Mouse (Mus musculus): Measurements from ENCODE around the gene Spon1. TPM values are rescaled to one million over a fixed set of nuclear protein-coding genes. Genes with fewer than 3 reads are reported as not detected.

Spon1 gene
- total RNA-seq, 2 experiments from 2014 or later = 2.5 to 4.4 TPM

GRCm38 (mm10) chr7:113828122-113828571 is 62.3 kb downstream of the Spon1 start:
- intact Hi-C loops (cut with DNase I) = no loop called here
- no peak for DNase-seq

GRCm38 (mm10) chr7:113828576-113828975 is 62.8 kb downstream of the Spon1 start:
- intact Hi-C loops (cut with DNase I) = no loop called here
- DNase-seq = no peak

GRCm38 (mm10) chr7:113837151-113837550 is 71.4 kb downstream of the Spon1 start:
- DNase-seq = no peak
- intact Hi-C loops (cut with DNase I) = no loop called here

DNA sequence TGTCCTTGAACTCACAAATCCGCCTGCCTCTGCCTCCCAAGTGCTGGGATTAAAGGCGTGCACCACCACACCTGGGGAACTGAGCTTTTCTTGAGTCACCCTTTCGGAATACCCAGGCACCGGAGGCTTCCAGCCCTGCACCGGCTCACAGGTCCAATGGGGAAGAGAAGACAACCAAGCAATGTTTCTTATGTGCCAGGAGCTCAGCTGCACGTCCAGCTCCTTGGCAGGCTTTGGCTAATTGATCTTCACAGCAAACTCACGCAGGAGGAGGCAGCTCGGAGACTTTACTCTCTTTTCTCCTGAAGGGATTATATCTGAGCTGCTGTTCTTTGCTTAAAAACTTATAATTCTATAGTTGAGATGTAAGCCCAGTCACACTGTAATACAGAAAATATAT is 73.6 kb downstream of the Spon1 start:
- intact Hi-C loops (cut with DNase I) = no loop called here
- DNase-seq = no peak

GRCm38 (mm10) chr7:113841521-113841920 is 75.7 kb downstream of the Spon1 start:
- DNase-seq = no peak
- intact Hi-C loops (cut with DNase I) = no loop called here

DNA sequence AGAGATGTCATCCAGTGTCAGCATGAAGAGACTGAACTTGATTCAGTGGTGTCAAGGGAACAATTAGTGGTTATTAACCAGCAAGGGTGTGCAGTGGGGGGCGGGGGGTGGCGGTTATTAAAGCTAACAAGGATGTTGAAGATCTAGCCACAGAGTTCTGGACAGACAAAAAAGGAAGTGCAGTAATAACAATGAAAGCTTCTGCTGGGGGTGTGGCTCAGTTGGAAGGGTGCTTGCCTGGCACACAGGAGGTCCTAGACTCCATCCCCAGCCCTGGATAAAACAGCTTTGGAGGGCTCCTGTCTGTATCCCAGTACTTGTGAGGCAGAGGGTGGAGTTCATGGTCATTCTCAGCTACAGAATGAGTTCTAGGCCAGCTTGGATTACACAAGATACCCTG is 77.4 kb downstream of the Spon1 start:
- DNase-seq = no peak
- intact Hi-C loops (cut with DNase I) = no loop called here

GRCm38 (mm10) chr7:113845191-113845590 is 79.4 kb downstream of the Spon1 start:
- DNase-seq = no peak

DNA sequence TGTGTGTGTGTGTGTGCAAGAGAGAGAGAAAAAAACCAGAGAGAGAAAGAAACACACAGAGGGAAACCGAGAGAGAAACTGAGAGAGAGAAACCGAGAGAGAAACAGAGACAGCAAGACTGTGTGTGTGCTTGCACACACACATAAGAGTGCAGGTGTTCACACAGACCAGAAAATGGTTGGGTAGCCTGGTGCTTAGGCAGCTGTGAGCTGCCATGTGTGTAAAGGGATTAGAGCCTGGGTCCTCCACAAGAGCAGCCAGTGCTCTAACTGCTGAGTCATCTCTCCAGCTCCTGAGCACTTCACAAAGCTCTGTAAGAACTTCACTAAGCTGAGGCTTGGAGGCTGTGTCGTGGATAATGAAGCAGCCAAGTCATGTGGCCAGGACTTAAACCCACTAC is 80.8 kb downstream of the Spon1 start:
- intact Hi-C loops (cut with DNase I) = no loop called here
- DNase-seq = no peak

More at GRCm38 (mm10) chr7:113845191-113845590, 79.4 kb downstream of the Spon1 start:
- intact Hi-C loops (cut with DNase I) = no loop called here

DNA sequence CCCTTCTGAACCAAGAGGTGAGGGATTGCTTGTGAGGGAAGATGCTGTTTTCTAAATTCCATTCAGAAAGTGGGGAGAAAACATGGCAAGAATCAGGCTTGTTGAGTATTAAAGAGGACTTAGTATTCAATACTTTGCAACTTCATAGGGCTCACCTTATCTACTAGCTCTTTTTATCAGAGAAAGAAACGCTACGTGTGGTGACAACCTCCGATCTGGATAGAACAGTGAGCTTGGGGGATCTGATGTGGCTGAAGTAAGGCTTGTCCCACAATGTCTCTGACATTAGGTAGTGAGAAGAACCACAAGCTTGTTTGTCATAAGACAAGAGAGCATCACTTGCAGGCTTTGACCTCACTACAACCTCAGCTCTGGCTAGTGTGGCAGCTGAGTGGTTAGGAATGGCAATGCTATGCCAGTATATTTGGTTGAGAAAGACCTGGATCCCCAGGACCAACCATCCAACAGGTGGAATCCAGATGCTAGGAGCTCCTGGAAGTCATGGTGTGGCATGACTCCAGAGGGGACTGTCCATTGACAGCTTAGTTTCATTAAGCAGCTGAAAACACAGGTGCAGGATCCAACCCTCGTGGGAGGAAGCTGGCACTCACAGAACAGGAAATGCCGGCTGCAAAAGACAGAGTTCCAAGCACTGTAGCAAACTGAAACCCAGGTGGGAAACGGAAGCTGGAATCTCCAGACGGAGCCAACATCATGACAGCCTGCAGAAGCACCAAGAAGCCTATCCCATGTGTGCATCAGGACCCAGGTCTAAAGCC is 81.4 kb downstream of the Spon1 start:
- intact Hi-C loops (cut with DNase I) = no loop called here
- peak in 1 of 2 experiments; percentile 18 for DNase-seq

DNA sequence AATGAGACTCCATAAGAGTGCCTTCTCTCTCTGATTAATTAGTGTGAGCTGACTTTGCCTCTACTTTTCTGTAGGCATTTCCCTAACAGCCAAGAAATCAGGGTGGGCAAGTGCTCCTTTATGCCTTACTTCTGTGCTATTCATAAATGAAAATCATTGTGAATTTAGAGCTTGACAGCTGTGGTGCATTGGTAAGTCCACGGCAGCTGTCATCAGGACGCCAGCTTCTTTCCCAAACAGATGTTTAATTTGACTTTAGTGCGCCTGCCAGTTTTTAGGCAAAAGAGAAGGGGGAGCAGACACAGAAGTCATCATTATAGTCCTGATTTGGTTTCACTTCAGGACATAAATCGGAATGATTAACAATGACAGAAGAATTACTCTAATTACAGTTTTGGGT is 84.6 kb downstream of the Spon1 start:
- DNase-seq = no peak
- intact Hi-C loops (cut with DNase I) = no loop called here

- intact Hi-C loops (cut with DNase I) = no loop called here
- no peak for DNase-seq
Observed at GRCm38 (mm10) chr7:113855396-113855795, 89.6 kb downstream of the Spon1 start.

DNA sequence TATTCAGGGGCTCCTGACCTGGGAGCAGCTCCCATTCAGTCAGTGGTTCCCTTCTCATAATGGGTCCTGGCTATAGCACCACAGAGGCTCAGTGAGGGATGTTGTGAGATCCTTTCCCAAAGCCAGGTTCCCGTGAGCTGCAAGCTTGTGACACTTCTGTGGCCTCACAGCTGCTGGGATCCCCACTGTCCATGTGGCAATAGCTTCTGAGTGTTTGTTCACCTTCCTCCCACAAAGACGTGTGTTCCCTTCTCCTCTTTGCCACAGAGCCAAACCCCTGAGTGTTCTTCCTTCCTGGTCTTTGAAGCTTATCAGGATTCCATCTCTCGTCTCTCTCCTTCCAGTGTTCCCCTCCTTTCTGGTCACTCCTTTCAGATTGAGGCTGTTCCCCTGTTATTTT is 90.3 kb downstream of the Spon1 start:
- intact Hi-C loops (cut with DNase I) = no loop called here
- DNase-seq = no peak

GRCm38 (mm10) chr7:113859480-113859881 is 93.7 kb downstream of the Spon1 start:
- no peak for DNase-seq
- intact Hi-C loops (cut with DNase I) = no loop called here

DNA sequence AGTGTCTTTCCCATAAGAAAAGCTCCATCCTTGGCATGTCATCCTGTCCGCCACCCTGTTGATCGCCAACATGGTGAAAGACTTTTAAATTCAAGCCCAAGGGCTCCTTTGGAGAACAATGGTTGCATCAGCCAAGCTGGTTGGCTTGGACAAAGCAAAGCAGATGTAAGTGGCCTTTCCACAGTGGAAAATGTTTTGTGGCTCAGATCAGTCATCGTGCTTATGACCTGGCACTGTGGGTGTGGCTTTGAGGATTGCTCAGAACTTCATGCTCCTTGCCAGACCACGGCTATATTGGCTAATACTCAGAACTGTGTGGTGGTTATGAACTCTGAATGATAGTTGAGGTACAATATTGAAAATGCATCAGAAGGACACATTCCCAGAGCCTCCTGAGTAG is 96.2 kb downstream of the Spon1 start:
- intact Hi-C loops (cut with DNase I) = no loop called here
- DNase-seq = no peak

GRCm38 (mm10) chr7:113872846-113873245 is 107.0 kb downstream of the Spon1 start:
- intact Hi-C loops (cut with DNase I) = no loop called here

GRCm38 (mm10) chr7:113877451-113877850 is 111.7 kb downstream of the Spon1 start:
- intact Hi-C loops (cut with DNase I) = no loop called here
- no peak for DNase-seq

More at GRCm38 (mm10) chr7:113872846-113873245, 107.0 kb downstream of the Spon1 start:
- no peak for DNase-seq

- intact Hi-C loops (cut with DNase I) = no loop called here
- no peak for DNase-seq
Observed at GRCm38 (mm10) chr7:113877926-113878325, 112.1 kb downstream of the Spon1 start.

DNA sequence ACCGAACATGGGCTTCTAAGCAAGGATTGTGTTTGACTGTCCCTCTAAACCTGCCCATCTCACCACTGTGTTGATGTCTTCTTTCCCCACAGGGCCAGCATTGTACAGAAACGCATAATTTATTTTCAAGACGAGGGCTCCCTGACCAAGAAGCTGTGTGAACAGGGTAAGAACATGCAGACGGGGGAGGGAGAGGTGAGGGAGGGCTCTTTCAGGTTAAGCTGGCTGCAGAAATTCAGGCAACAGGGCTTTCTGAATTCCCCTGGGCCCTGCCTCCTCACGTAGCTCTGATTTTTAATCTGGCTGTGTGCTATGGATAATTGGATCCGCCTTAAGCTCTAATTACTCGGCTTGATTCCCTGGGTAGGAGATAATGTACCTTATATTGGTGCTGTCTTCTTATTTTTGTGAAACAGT is 113.3 kb downstream of the Spon1 start:
- intact Hi-C loops (cut with DNase I) = no loop called here
- DNase-seq = no peak

GRCm38 (mm10) chr7:113880021-113880420 is 114.2 kb downstream of the Spon1 start:
- intact Hi-C loops (cut with DNase I) = no loop called here
- DNase-seq = no peak

- no peak for DNase-seq
- intact Hi-C loops (cut with DNase I) = no loop called here
Observed at GRCm38 (mm10) chr7:113890782-113891181, 125.0 kb downstream of the Spon1 start.

DNA sequence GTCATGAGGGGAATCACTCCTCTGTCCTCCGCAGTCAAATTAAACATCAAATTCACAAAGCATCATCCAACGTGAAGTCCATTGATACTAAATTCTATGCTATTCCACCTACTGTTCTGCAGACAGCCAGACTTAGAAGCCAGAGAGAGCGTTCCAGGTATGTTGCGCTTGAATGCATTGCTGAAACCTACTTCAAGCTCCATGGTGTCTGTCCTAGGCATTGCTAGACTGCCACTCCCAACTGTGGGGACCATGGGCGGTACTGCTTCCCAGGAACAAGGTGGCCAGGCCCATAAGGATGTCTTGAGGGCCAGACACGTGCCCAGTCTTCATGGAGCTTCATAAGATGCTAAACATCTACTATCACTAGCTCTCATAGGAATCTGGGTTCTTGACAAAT is 125.7 kb downstream of the Spon1 start:
- DNase-seq = no peak
- intact Hi-C loops (cut with DNase I) = no loop called here

DNA sequence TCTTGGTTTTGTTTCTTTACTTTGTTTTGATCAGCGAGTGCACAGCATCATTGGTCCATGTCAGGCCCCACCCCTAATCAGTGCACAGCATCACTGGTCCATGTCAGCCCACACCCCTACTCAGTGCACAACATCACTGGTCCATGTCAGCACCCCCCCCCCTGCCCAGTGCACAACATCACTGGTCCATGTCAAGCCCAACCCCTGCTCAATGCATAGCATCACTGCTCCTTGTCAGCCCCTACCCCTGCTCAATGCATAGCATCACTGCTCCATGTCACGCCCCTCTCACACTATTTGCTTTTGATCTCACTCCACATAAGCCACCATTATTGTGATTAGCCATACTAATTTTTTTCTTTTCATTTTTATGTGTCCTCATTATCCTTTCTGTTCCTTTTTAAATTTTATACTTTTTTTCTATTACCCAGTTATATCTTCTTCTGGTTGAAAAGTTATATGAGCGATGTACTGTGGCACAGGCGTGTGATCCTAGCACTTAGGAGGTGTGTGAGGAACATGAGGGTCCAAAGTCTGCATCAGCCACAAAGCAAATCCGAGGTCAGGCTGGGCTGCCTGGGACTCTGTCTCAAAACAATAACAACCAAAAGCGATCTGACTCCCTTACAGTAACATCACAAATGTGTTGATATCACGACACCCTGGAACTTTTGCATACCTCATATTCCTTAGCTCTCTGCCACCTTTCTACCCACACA is 128.3 kb downstream of the Spon1 start:
- DNase-seq = no peak
- intact Hi-C loops (cut with DNase I) = no loop called here

Measured in gastrocnemius, postnatal 36 days (tissue).